ENCODE assay signal across 22 mouse cellular contexts in the genomic region with DNA sequence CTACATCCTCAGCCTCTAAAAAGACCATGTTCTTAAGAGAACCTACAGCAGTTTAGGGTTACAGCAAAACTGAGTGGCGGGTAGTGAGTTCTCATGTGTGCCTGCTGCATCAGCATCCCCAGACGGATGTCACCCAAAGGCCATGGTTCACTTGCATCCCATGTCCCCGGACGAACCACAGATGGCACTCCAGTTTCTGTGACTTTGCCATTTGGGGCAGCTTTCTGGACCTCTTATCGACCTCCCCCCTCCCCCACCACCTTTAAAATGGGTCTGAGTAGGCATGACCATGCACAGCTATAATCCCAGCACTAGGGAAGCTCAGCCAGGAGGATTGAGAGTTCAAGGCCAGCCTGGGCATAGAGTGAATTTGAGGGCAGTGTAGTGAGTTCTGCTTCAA. TPM values are rescaled to one million over a fixed set of nuclear protein-coding genes. Genes with fewer than 3 reads are reported as not detected.
DNase-seq lines count a peak whose midpoint lies in the region; ATAC-seq and TF ChIP-seq lines count a peak whose summit lies in the region.
"Had no signal": no experiment of that assay in that cellular context is flagged by ENCODE, and none has a peak within 500 bp of the region (broad histone marks: within the 10 kb centered on the region; RNA-seq: fewer than 3 reads in every experiment).

No protein-coding gene starts in this region.

- no peak for DNase-seq in heart, adult 2 months
- DNase-seq in heart, postnatal 14 days = no peak
- no peak for DNase-seq in heart, postnatal 0 days (ENCODE audit: low spot score)
- DNase-seq in lung, postnatal 0 days (ENCODE audit: low spot score) = no peak
- DNase-seq in lung, postnatal 14 days = no peak
- peak; percentile 70 for DNase-seq in skeletal muscle tissue, adult 2 months (ENCODE audit: low read depth, low spot score)
- no peak for DNase-seq in kidney, postnatal 36 days
- DNase-seq: cerebellum, adult 18-20 months; cerebellum, postnatal 10 days; gastrocnemius, postnatal 10 days; kidney, adult 11 months had no signal

- H3K9me3 ChIP-seq in heart, postnatal 0 days (replicated peaks; ENCODE audit: control insufficient read depth, low read length) = no peaks in the 10 kb centered on the region
- H3K9me3 ChIP-seq in heart, embryonic 12.5 days (replicated peaks) = no peaks in the 10 kb centered on the region
- H3K9me3 ChIP-seq in lung, postnatal 0 days (ENCODE audit: low read length) = no peaks in the 10 kb centered on the region
- H3K9me3 ChIP-seq: embryonic facial prominence, embryonic 10.5 days; forebrain, embryonic 10.5 days; heart, embryonic 13.5 days; hindbrain, embryonic 13.5 days had no signal

- H3K79me2 ChIP-seq in heart, adult 2 months (replicated peaks; ENCODE audit: control insufficient read depth, insufficient read depth, low read length) = no peaks in the 10 kb centered on the region

- ATAC-seq in heart, postnatal 0 days (ENCODE audit: insufficient read depth, low read depth) = no peak
- ATAC-seq in heart, embryonic 12.5 days (ENCODE audit: insufficient number of reproducible peaks, low FRiP score) = no peak
- ATAC-seq in lung, postnatal 0 days = no peak
- ATAC-seq: activated CD4-positive, CD25-positive, alpha-beta regulatory T cell, adult 4 months; forebrain, embryonic 14.5 days; hindbrain, postnatal 0 days; Patski had no signal

- TF ChIP-seq CTCF in heart, adult 2 months (IDR thresholded peaks at IDR 0.05) = no peak
- no peak for TF ChIP-seq CTCF in heart, postnatal 0 days (IDR thresholded peaks at IDR 0.05; ENCODE audit: low read depth)
- TF ChIP-seq CTCF in lung, postnatal 0 days (IDR thresholded peaks at IDR 0.05) = no peak

- peak overlapping the region; percentile 57 for H3K27ac ChIP-seq in heart, adult 2 months
- peak overlapping the region; percentile 99; the same call in 1 of the 2 replicates for H3K27ac ChIP-seq in heart, postnatal 0 days (ENCODE audit: low read depth)
- H3K27ac ChIP-seq in heart, embryonic 12.5 days (ENCODE audit: poor library complexity, severe bottlenecking) = no peak overlapping the region
- H3K27ac ChIP-seq in lung, postnatal 0 days (ENCODE audit: low read length) = peak overlapping the region; percentile 78
- H3K27ac ChIP-seq: embryonic facial prominence, embryonic 10.5 days; forebrain, embryonic 10.5 days; hindbrain, embryonic 13.5 days; hindbrain, postnatal 0 days had no signal

- H3K27me3 ChIP-seq in heart, adult 2 months (ENCODE audit: control insufficient read depth, insufficient read depth, low read length) = no peaks in the 10 kb centered on the region
- H3K27me3 ChIP-seq in heart, postnatal 0 days (ENCODE audit: control insufficient read depth, insufficient read depth, low read length) = no peaks in the 10 kb centered on the region
- H3K27me3 ChIP-seq in heart, embryonic 12.5 days (replicated peaks) = no peaks in the 10 kb centered on the region
- no peaks in the 10 kb centered on the region for H3K27me3 ChIP-seq in lung, postnatal 0 days (replicated peaks; ENCODE audit: insufficient read depth, low read length)
- H3K27me3 ChIP-seq: CH12.LX; heart, embryonic 13.5 days; hindbrain, embryonic 13.5 days; Patski had no signal

- WGBS in heart, adult 2 months = 90% methylated on average over 5 of the region's 5 CpGs
- 91% methylated on average over 5 of the region's 5 CpGs for WGBS in heart, postnatal 0 days
- 91% methylated on average over 5 of the region's 5 CpGs for WGBS in heart, embryonic 12.5 days
- WGBS in lung, postnatal 0 days = 84% methylated on average over 5 of the region's 5 CpGs

- peaks cover 6% of the 10 kb centered on the region; the same call in 1 of the 2 replicates for H3K36me3 ChIP-seq in heart, adult 2 months (ENCODE audit: control insufficient read depth, insufficient read depth, low read length)
- no peaks in the 10 kb centered on the region for H3K36me3 ChIP-seq in heart, postnatal 0 days (replicated peaks; ENCODE audit: control insufficient read depth, insufficient read depth, low read length)
- peaks cover 21% of the 10 kb centered on the region; the same call in 1 of the 2 replicates for H3K36me3 ChIP-seq in heart, embryonic 12.5 days
- no peaks in the 10 kb centered on the region for H3K36me3 ChIP-seq in lung, postnatal 0 days (ENCODE audit: insufficient read depth, low read length)

- intact Hi-C loops in heart, adult 2 months (cut with DNase I) = no loop called here
- intact Hi-C loops in heart, postnatal 14 days (cut with DNase I) = no loop called here

- H3K9ac ChIP-seq in heart, adult 2 months (ENCODE audit: low read depth, low read length) = no peak overlapping the region
- no peak overlapping the region for H3K9ac ChIP-seq in heart, postnatal 0 days (replicated peaks; ENCODE audit: low read depth, low read length)
- H3K9ac ChIP-seq in heart, embryonic 12.5 days = no peak overlapping the region
- H3K9ac ChIP-seq in lung, postnatal 0 days (replicated peaks; ENCODE audit: low read depth) = no peak overlapping the region
- H3K9ac ChIP-seq: heart, embryonic 13.5 days; hindbrain, embryonic 13.5 days had no signal

- no peak overlapping the region for H3K4me2 ChIP-seq in heart, postnatal 0 days (ENCODE audit: low read depth, low read length)
- H3K4me2 ChIP-seq in heart, embryonic 12.5 days = no peak overlapping the region
- H3K4me2 ChIP-seq in lung, postnatal 0 days (replicated peaks; ENCODE audit: low read depth, low read length) = no peak overlapping the region
- H3K4me2 ChIP-seq: heart, embryonic 13.5 days; hindbrain, embryonic 13.5 days had no signal

- H3K4me1 ChIP-seq in heart, adult 2 months (ENCODE audit: control insufficient read depth, insufficient read depth, low read length) = peaks cover 28% of the 10 kb centered on the region
- H3K4me1 ChIP-seq in heart, postnatal 0 days (ENCODE audit: control insufficient read depth, insufficient read depth) = peaks cover 43% of the 10 kb centered on the region
- H3K4me1 ChIP-seq in heart, embryonic 12.5 days (replicated peaks) = peaks cover 66% of the 10 kb centered on the region
- H3K4me1 ChIP-seq in lung, postnatal 0 days (ENCODE audit: insufficient read depth, low read depth, low read length) = peaks cover 39% of the 10 kb centered on the region

- TF ChIP-seq POLR2A in heart, adult 2 months (IDR thresholded peaks at IDR 0.05; ENCODE audit: insufficient read depth, low read depth, low read length) = no peak

- H3K4me3 ChIP-seq in heart, adult 2 months = no peak overlapping the region
- H3K4me3 ChIP-seq in heart, postnatal 0 days (ENCODE audit: low read depth, low read length) = no peak overlapping the region
- no peak overlapping the region for H3K4me3 ChIP-seq in heart, embryonic 12.5 days
- no peak overlapping the region for H3K4me3 ChIP-seq in lung, postnatal 0 days (ENCODE audit: low read depth, low read length)
- H3K4me3 ChIP-seq: embryonic facial prominence, embryonic 10.5 days; erythroblast, embryonic 14.5 days; forebrain, embryonic 10.5 days; heart, embryonic 13.5 days; hindbrain, embryonic 13.5 days had no signal

- TF ChIP-seq EP300 in heart, adult 2 months (IDR thresholded peaks at IDR 0.05; ENCODE audit: insufficient read depth, low read depth, low read length) = no peak
- TF ChIP-seq EP300 in heart, postnatal 0 days (IDR thresholded peaks at IDR 0.05; ENCODE audit: low read depth) = no peak
- TF ChIP-seq EP300 in lung, postnatal 0 days (IDR thresholded peaks at IDR 0.05) = no peak

RNA-seq across cellular contexts. Expression of gene Dusp1, which starts 31.3 kb away (rescaled TPM):
- 10 to 100 TPM; 61.4 to 71.3 TPM for total RNA-seq in heart, adult 2 months (2021)
- polyA plus RNA-seq in heart, adult 2 months (2012; rRNA removed) = 122 and 171 TPM in 2 replicates
- 10 to 100 TPM; 91.2 to 99.6 TPM for total RNA-seq in heart, postnatal 14 days (2021)
- 105 and 114 TPM in 2 replicates for total RNA-seq in heart, postnatal 0 days (2014; rRNA removed; ENCODE audit: low replicate concordance)
- 23.1 and 24.0 TPM in 2 replicates for polyA plus RNA-seq in heart, postnatal 0 days (2015; fragmentation: Nextera tagmentation; extraction: Ambion mirVana)
- 36.2 and 38.7 TPM in 2 replicates for polyA plus RNA-seq in heart, embryonic 12.5 days (2016; fragmentation: Nextera tagmentation; extraction: Ambion mirVana)
- 68.4 and 79.3 TPM in 2 replicates for polyA plus RNA-seq in lung, postnatal 0 days (2015; fragmentation: Nextera tagmentation; extraction: Ambion mirVana)

RNA-seq across cellular contexts. Expression of gene Ergic1, which starts 31.9 kb away (rescaled TPM):
- total RNA-seq in heart, adult 2 months (2021) = 10 to 100 TPM; 53.6 to 59.4 TPM
- 64.4 and 84.3 TPM in 2 replicates for polyA plus RNA-seq in heart, adult 2 months (2012; rRNA removed)
- total RNA-seq in heart, postnatal 14 days (2021) = 10 to 100 TPM; 51.1 to 59.5 TPM
- 148 and 152 TPM in 2 replicates for total RNA-seq in heart, postnatal 0 days (2014; rRNA removed; ENCODE audit: low replicate concordance)
- polyA plus RNA-seq in heart, postnatal 0 days (2015; fragmentation: Nextera tagmentation; extraction: Ambion mirVana) = 50.8 and 53.3 TPM in 2 replicates
- polyA plus RNA-seq in heart, embryonic 12.5 days (2016; fragmentation: Nextera tagmentation; extraction: Ambion mirVana) = 115 and 121 TPM in 2 replicates
- 47.9 and 50.6 TPM in 2 replicates for polyA plus RNA-seq in lung, postnatal 0 days (2015; fragmentation: Nextera tagmentation; extraction: Ambion mirVana)
